27 mouse cellular contexts compared by ENCODE assay signal in genomic region chr10:18386224-18386623, GRCm38 (mm10).
DNase-seq lines count a peak whose midpoint lies in the region; ATAC-seq and TF ChIP-seq lines count a peak whose summit lies in the region.
"Had no signal": no experiment of that assay in that cellular context is flagged by ENCODE, and none has a peak within 500 bp of the region (broad histone marks: within the 10 kb centered on the region; RNA-seq: fewer than 3 reads in every experiment).

No protein-coding gene starts in this region.

- H3K4me2 ChIP-seq in hindbrain, embryonic 16.5 days (ENCODE audit: low read length) = no peak overlapping the region
- H3K4me2 ChIP-seq in midbrain, postnatal 0 days (ENCODE audit: low read depth, low read length, poor library complexity, severe bottlenecking) = no peak overlapping the region
- H3K4me2 ChIP-seq in midbrain, embryonic 15.5 days = no peak overlapping the region
- H3K4me2 ChIP-seq: heart, embryonic 13.5 days; hindbrain, embryonic 12.5 days; kidney, embryonic 15.5 days; liver, embryonic 15.5 days; lung, embryonic 15.5 days; midbrain, embryonic 13.5 days; neural tube, embryonic 13.5 days had no signal

- H3K4me1 ChIP-seq in hindbrain, embryonic 10.5 days (replicated peaks) = peaks cover 23% of the 10 kb centered on the region
- no peaks in the 10 kb centered on the region for H3K4me1 ChIP-seq in hindbrain, embryonic 16.5 days (ENCODE audit: control insufficient read depth, insufficient read depth, low read depth, low read length)
- H3K4me1 ChIP-seq in midbrain, postnatal 0 days (ENCODE audit: insufficient read depth, low read length) = no peaks in the 10 kb centered on the region
- no peaks in the 10 kb centered on the region for H3K4me1 ChIP-seq in midbrain, embryonic 15.5 days
- H3K4me1 ChIP-seq: liver, embryonic 15.5 days had no signal

- no peak; the same call in 1 of the 2 replicates for ATAC-seq in hindbrain, embryonic 16.5 days
- ATAC-seq in midbrain, postnatal 0 days (ENCODE audit: low FRiP score) = no peak
- no peak for ATAC-seq in midbrain, embryonic 15.5 days (replicated peaks)
- ATAC-seq: midbrain, embryonic 13.5 days had no signal

- no peaks in the 10 kb centered on the region for H3K36me3 ChIP-seq in hindbrain, embryonic 10.5 days
- H3K36me3 ChIP-seq in hindbrain, embryonic 16.5 days (ENCODE audit: control insufficient read depth, insufficient read depth, low read length) = no peaks in the 10 kb centered on the region
- no peaks in the 10 kb centered on the region for H3K36me3 ChIP-seq in midbrain, postnatal 0 days (ENCODE audit: insufficient read depth, low read length)
- no peaks in the 10 kb centered on the region for H3K36me3 ChIP-seq in midbrain, embryonic 15.5 days (replicated peaks)
- H3K36me3 ChIP-seq: forebrain, embryonic 10.5 days; heart, embryonic 13.5 days; hindbrain, embryonic 12.5 days; kidney, embryonic 15.5 days; limb, embryonic 10.5 days; liver, embryonic 15.5 days; lung, embryonic 15.5 days; midbrain, embryonic 13.5 days; neural tube, embryonic 13.5 days had no signal

- 0 out of 2 replicates have a peak overlapping the region, but pooled peaks have one; percentile 56 for H3K27ac ChIP-seq in hindbrain, embryonic 10.5 days
- H3K27ac ChIP-seq in hindbrain, embryonic 16.5 days (ENCODE audit: low read depth, low read length) = no peak overlapping the region
- peak overlapping the region; percentile 72 for H3K27ac ChIP-seq in layer of hippocampus, adult 2 months
- no peak overlapping the region for H3K27ac ChIP-seq in midbrain, postnatal 0 days (ENCODE audit: low read depth, low read length)
- no peak overlapping the region for H3K27ac ChIP-seq in midbrain, embryonic 15.5 days
- H3K27ac ChIP-seq: forebrain, embryonic 10.5 days; heart, embryonic 13.5 days; hindbrain, embryonic 12.5 days; kidney, embryonic 15.5 days; limb, embryonic 10.5 days; liver, embryonic 15.5 days; lung, embryonic 15.5 days; midbrain, embryonic 13.5 days; neural tube, embryonic 13.5 days had no signal

- DNase-seq in hindbrain, embryonic 10.5 days (ENCODE audit: low spot score) = no peak
- peak in 1 of 2 experiments; percentile 72 for DNase-seq in layer of hippocampus, adult 2 months (ENCODE audit: low spot score in 2 of 2)
- no peak for DNase-seq in layer of hippocampus, postnatal 25 days (ENCODE audit: extremely low spot score in 1 of 2, low spot score in 1 of 2)
- peak; percentile 54 for DNase-seq in midbrain, postnatal 0 days (ENCODE audit: low spot score)
- DNase-seq in frontal cortex, postnatal 14 days (ENCODE audit: low spot score in 2 of 2) = peak; percentile 17 to 35
- no peak for DNase-seq in cerebellum, postnatal 4 days (ENCODE audit: low spot score in 2 of 2)
- DNase-seq: adrenal gland, postnatal 36 days; cerebellum, adult 11 months; cerebellum, adult 9-11 months; gastrocnemius, postnatal 14 days; heart, postnatal 14 days; liver; lung, postnatal 36 days; thymus, adult 2 months; thymus, postnatal 4 days had no signal

- no peak for TF ChIP-seq CTCF in layer of hippocampus, adult 2 months (conservative IDR thresholded peaks at IDR 0.05)
- no peak for TF ChIP-seq CTCF in midbrain, postnatal 0 days (IDR thresholded peaks at IDR 0.05)

- H3K9ac ChIP-seq in hindbrain, embryonic 16.5 days (ENCODE audit: low read depth, low read length) = no peak overlapping the region
- H3K9ac ChIP-seq in midbrain, postnatal 0 days (replicated peaks; ENCODE audit: low read length, poor library complexity, severe bottlenecking) = no peak overlapping the region
- H3K9ac ChIP-seq in midbrain, embryonic 15.5 days = no peak overlapping the region
- H3K9ac ChIP-seq: heart, embryonic 13.5 days; hindbrain, embryonic 12.5 days; kidney, embryonic 15.5 days; liver, embryonic 15.5 days; lung, embryonic 15.5 days; midbrain, embryonic 13.5 days; neural tube, embryonic 13.5 days had no signal

- H3K4me3 ChIP-seq in hindbrain, embryonic 10.5 days = no peak overlapping the region
- no peak overlapping the region for H3K4me3 ChIP-seq in hindbrain, embryonic 16.5 days (ENCODE audit: low read length)
- H3K4me3 ChIP-seq in layer of hippocampus, adult 2 months = no peak overlapping the region
- H3K4me3 ChIP-seq in midbrain, postnatal 0 days (ENCODE audit: low read depth, low read length) = no peak overlapping the region
- H3K4me3 ChIP-seq in midbrain, embryonic 15.5 days = no peak overlapping the region
- H3K4me3 ChIP-seq: forebrain, embryonic 10.5 days; heart, embryonic 13.5 days; hindbrain, embryonic 12.5 days; kidney, embryonic 15.5 days; limb, embryonic 10.5 days; liver, embryonic 15.5 days; lung, embryonic 15.5 days; megakaryocyte, embryonic 14.5 days; midbrain, embryonic 13.5 days; neural tube, embryonic 13.5 days had no signal

- WGBS in hindbrain, embryonic 10.5 days = 54% methylated on average over 7 of the region's 7 CpGs
- WGBS in hindbrain, embryonic 16.5 days = 36% methylated on average over 7 of the region's 7 CpGs
- 54% methylated on average over 7 of the region's 7 CpGs for WGBS in midbrain, postnatal 0 days
- WGBS in midbrain, embryonic 15.5 days = 47% methylated on average over 7 of the region's 7 CpGs

- no peaks in the 10 kb centered on the region for H3K27me3 ChIP-seq in hindbrain, embryonic 10.5 days (ENCODE audit: insufficient read depth, poor library complexity, severe bottlenecking)
- H3K27me3 ChIP-seq in hindbrain, embryonic 16.5 days (replicated peaks; ENCODE audit: control insufficient read depth, insufficient read depth, low read length) = no peaks in the 10 kb centered on the region
- no peaks in the 10 kb centered on the region for H3K27me3 ChIP-seq in midbrain, postnatal 0 days (ENCODE audit: insufficient read depth, low read length)
- no peaks in the 10 kb centered on the region for H3K27me3 ChIP-seq in midbrain, embryonic 15.5 days (replicated peaks)
- H3K27me3 ChIP-seq: heart, embryonic 13.5 days; hindbrain, embryonic 12.5 days; kidney, embryonic 15.5 days; liver, embryonic 15.5 days; lung, embryonic 15.5 days; midbrain, embryonic 13.5 days; neural tube, embryonic 13.5 days had no signal

- no peaks in the 10 kb centered on the region for H3K9me3 ChIP-seq in hindbrain, embryonic 10.5 days
- no peaks in the 10 kb centered on the region for H3K9me3 ChIP-seq in hindbrain, embryonic 16.5 days (ENCODE audit: control insufficient read depth, low read length)
- no peaks in the 10 kb centered on the region for H3K9me3 ChIP-seq in midbrain, postnatal 0 days (ENCODE audit: low read length)
- no peaks in the 10 kb centered on the region for H3K9me3 ChIP-seq in midbrain, embryonic 15.5 days
- H3K9me3 ChIP-seq: forebrain, embryonic 10.5 days; heart, embryonic 13.5 days; hindbrain, embryonic 12.5 days; kidney, embryonic 15.5 days; limb, embryonic 10.5 days; liver, embryonic 15.5 days; lung, embryonic 15.5 days; megakaryocyte, embryonic 14.5 days; midbrain, embryonic 13.5 days; neural tube, embryonic 13.5 days had no signal

Comparison
In these comparisons a context has a peak if more than half of its experiments do, and no peak if none do; other contexts are left out.
1. H3K27ac ChIP-seq: peak in hindbrain, embryonic 10.5 days (single experiment) and layer of hippocampus, adult 2 months (single experiment); none in hindbrain, embryonic 16.5 days (single experiment), midbrain, postnatal 0 days (single experiment) and midbrain, embryonic 15.5 days (single experiment).
2. DNase-seq: peak in midbrain, postnatal 0 days (single experiment) and frontal cortex, postnatal 14 days (2 of 2); none in hindbrain, embryonic 10.5 days (single experiment), layer of hippocampus, postnatal 25 days (0 of 2) and cerebellum, postnatal 4 days (0 of 2).